8 mouse cellular contexts compared by ENCODE assay signal in the genomic region with DNA sequence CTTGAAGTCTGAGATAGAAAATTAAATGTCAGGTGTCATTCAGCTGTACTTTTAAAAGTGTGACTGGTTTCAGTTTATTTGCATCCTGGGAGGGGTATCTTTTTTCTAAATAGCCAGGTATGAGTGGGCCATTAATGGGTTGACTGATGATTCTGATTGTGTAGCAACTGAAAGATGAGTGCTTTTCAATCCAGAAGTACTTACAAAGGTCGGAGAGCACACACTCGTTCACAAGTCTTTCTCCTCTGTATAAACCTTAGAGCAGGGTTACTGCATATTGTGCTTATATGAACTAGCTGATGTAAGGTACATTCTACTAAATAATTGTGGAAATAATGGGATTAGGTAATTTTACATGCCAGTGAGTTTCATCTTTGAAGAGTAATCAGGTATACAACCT. TPM values are rescaled to one million over a fixed set of nuclear protein-coding genes. Genes with fewer than 3 reads are reported as not detected.
A peak's percentile ranks its signal among the peaks of the same experiment; 100 is the strongest.
DNase-seq lines count a peak whose midpoint lies in the region; ATAC-seq and TF ChIP-seq lines count a peak whose summit lies in the region.
"Had no signal": no experiment of that assay in that cellular context is flagged by ENCODE, and none has a peak within 500 bp of the region (broad histone marks: within the 10 kb centered on the region; RNA-seq: fewer than 3 reads in every experiment).

No protein-coding gene starts in this region.

- H3K4me3 ChIP-seq in lung, postnatal 0 days (ENCODE audit: low read depth, low read length), result peak overlapping the region; percentile 100
- H3K4me3 ChIP-seq in forebrain, embryonic 13.5 days, result peak overlapping the region; percentile 98
- peak overlapping the region; percentile 92 for H3K4me3 ChIP-seq in limb, embryonic 15.5 days
- H3K4me3 ChIP-seq in stomach, postnatal 0 days (ENCODE audit: low read depth, low read length), result peak overlapping the region; percentile 99

- H3K27me3 ChIP-seq in lung, postnatal 0 days (replicated peaks; ENCODE audit: insufficient read depth, low read length), result no peaks in the 10 kb centered on the region
- no peaks in the 10 kb centered on the region for H3K27me3 ChIP-seq in forebrain, embryonic 13.5 days
- H3K27me3 ChIP-seq in limb, embryonic 15.5 days, result no peaks in the 10 kb centered on the region
- H3K27me3 ChIP-seq in stomach, postnatal 0 days (ENCODE audit: control insufficient read depth, insufficient read depth, low read length), result no peaks in the 10 kb centered on the region

- H3K9ac ChIP-seq in lung, postnatal 0 days (replicated peaks; ENCODE audit: low read depth), result 0 out of 2 replicates have a peak overlapping the region, but pooled peaks have one; percentile 100
- peak overlapping the region; percentile 98 for H3K9ac ChIP-seq in forebrain, embryonic 13.5 days
- no peak overlapping the region for H3K9ac ChIP-seq in limb, embryonic 15.5 days
- peak overlapping the region; percentile 23; the same call in 1 of the 2 replicates for H3K9ac ChIP-seq in stomach, postnatal 0 days (ENCODE audit: low read length)

- no peak for DNase-seq in lung, postnatal 0 days (ENCODE audit: low spot score)
- no peak for DNase-seq in lung, postnatal 4 days
- no peak for DNase-seq in stomach, postnatal 0 days (ENCODE audit: low spot score)
- no peak for DNase-seq in B cell, adult 2 months
- no peak for DNase-seq in cerebellum, adult 9-11 months
- DNase-seq: adrenal gland, postnatal 14 days had no signal

- H3K4me1 ChIP-seq in lung, postnatal 0 days (ENCODE audit: insufficient read depth, low read depth, low read length), result peaks cover 8% of the 10 kb centered on the region; the same call in 1 of the 2 replicates
- H3K4me1 ChIP-seq in forebrain, embryonic 13.5 days, result peaks cover 31% of the 10 kb centered on the region
- peaks cover 4% of the 10 kb centered on the region; the same call in 1 of the 2 replicates for H3K4me1 ChIP-seq in limb, embryonic 15.5 days
- no peaks in the 10 kb centered on the region for H3K4me1 ChIP-seq in stomach, postnatal 0 days (replicated peaks; ENCODE audit: control insufficient read depth, insufficient read depth)

- no peaks in the 10 kb centered on the region for H3K9me3 ChIP-seq in lung, postnatal 0 days (ENCODE audit: low read length)
- H3K9me3 ChIP-seq in forebrain, embryonic 13.5 days (replicated peaks), result no peaks in the 10 kb centered on the region
- no peaks in the 10 kb centered on the region for H3K9me3 ChIP-seq in limb, embryonic 15.5 days
- no peaks in the 10 kb centered on the region for H3K9me3 ChIP-seq in stomach, postnatal 0 days (ENCODE audit: control insufficient read depth, low read length)

- peak overlapping the region; percentile 64 for H3K4me2 ChIP-seq in lung, postnatal 0 days (replicated peaks; ENCODE audit: low read depth, low read length)
- H3K4me2 ChIP-seq in forebrain, embryonic 13.5 days, result peak overlapping the region; percentile 87
- peak overlapping the region; percentile 51 for H3K4me2 ChIP-seq in limb, embryonic 15.5 days
- peak overlapping the region; percentile 65 for H3K4me2 ChIP-seq in stomach, postnatal 0 days (replicated peaks; ENCODE audit: low read depth)

- TF ChIP-seq EP300 in lung, postnatal 0 days (IDR thresholded peaks at IDR 0.05), result 0 out of 2 replicates have a peak, but pooled peaks have one; percentile 9
- no peak for TF ChIP-seq EP300 in stomach, postnatal 0 days (optimal IDR thresholded peaks at IDR 0.05)

- ATAC-seq in lung, postnatal 0 days, result no peak
- ATAC-seq in forebrain, embryonic 13.5 days, result no peak
- ATAC-seq in limb, embryonic 15.5 days (ENCODE audit: insufficient number of reproducible peaks, low FRiP score, low TSS enrichment, low read depth), result no peak
- ATAC-seq in stomach, postnatal 0 days (ENCODE audit: low FRiP score, low TSS enrichment), result no peak

- TF ChIP-seq CTCF in lung, postnatal 0 days (IDR thresholded peaks at IDR 0.05), result no peak
- TF ChIP-seq CTCF in stomach, postnatal 0 days (IDR thresholded peaks at IDR 0.05; ENCODE audit: low read depth), result no peak

- H3K36me3 ChIP-seq in lung, postnatal 0 days (ENCODE audit: insufficient read depth, low read length), result no peaks in the 10 kb centered on the region
- no peaks in the 10 kb centered on the region for H3K36me3 ChIP-seq in forebrain, embryonic 13.5 days (ENCODE audit: poor library complexity, severe bottlenecking)
- H3K36me3 ChIP-seq in limb, embryonic 15.5 days, result no peaks in the 10 kb centered on the region
- H3K36me3 ChIP-seq in stomach, postnatal 0 days (ENCODE audit: control insufficient read depth, insufficient read depth, low read length), result no peaks in the 10 kb centered on the region

- 6% methylated on average over 2 of the region's 2 CpGs for WGBS in lung, postnatal 0 days
- 8% methylated on average over 2 of the region's 2 CpGs for WGBS in forebrain, embryonic 13.5 days
- WGBS in limb, embryonic 15.5 days, result 14% methylated on average over 2 of the region's 2 CpGs
- 2% methylated on average over 2 of the region's 2 CpGs for WGBS in stomach, postnatal 0 days

- H3K27ac ChIP-seq in lung, postnatal 0 days (ENCODE audit: low read length), result no peak overlapping the region
- H3K27ac ChIP-seq in forebrain, embryonic 13.5 days, result no peak overlapping the region
- H3K27ac ChIP-seq in limb, embryonic 15.5 days, result no peak overlapping the region
- no peak overlapping the region for H3K27ac ChIP-seq in stomach, postnatal 0 days (replicated peaks)

RNA-seq across cellular contexts. Expression of gene Kmt2e, which starts 2.5 kb away (rescaled TPM):
- 97.3 and 106 TPM in 2 replicates for polyA plus RNA-seq in lung, postnatal 0 days (2015; fragmentation: Nextera tagmentation; extraction: Ambion mirVana)
- polyA plus RNA-seq in forebrain, embryonic 13.5 days (2015; fragmentation: Nextera tagmentation; extraction: Ambion mirVana), result 165 and 170 TPM in 2 replicates
- 105 and 109 TPM in 2 replicates for polyA plus RNA-seq in limb, embryonic 15.5 days (2015; fragmentation: Nextera tagmentation; extraction: Ambion mirVana)
- polyA plus RNA-seq in stomach, postnatal 0 days (2015; fragmentation: Nextera tagmentation; extraction: Ambion mirVana), result 51.9 and 54.8 TPM in 2 replicates
